In genomic region chr17:26602371-26602885, GRCm38 (mm10) we compare ENCODE assay signal across 8 mouse cellular contexts. TPM values are rescaled to one million over a fixed set of nuclear protein-coding genes. Genes with fewer than 3 reads are reported as not detected.
A peak's percentile ranks its signal among the peaks of the same experiment; 100 is the strongest.
DNase-seq lines count a peak whose midpoint lies in the region; ATAC-seq lines count a peak whose summit lies in the region.

No protein-coding gene starts in this region.

- no peak for ATAC-seq in hindbrain, embryonic 11.5 days (ENCODE audit: low FRiP score)
- no peak; the same call in 1 of the 2 replicates for ATAC-seq in kidney, embryonic 14.5 days (ENCODE audit: low FRiP score, low TSS enrichment)
- no peak for ATAC-seq in CD4-positive, CD25-positive, alpha-beta regulatory T cell, adult 4 months

- peak overlapping the region; percentile 67; the same call in 1 of the 2 replicates for H3K27ac ChIP-seq in hindbrain, embryonic 10.5 days
- H3K27ac ChIP-seq in hindbrain, embryonic 11.5 days (ENCODE audit: low read depth, low read length) = no peak overlapping the region
- peak overlapping the region; percentile 48 for H3K27ac ChIP-seq in kidney, embryonic 14.5 days (ENCODE audit: low read depth, low read length)

- no peak overlapping the region for H3K4me2 ChIP-seq in hindbrain, embryonic 11.5 days (replicated peaks; ENCODE audit: low read depth, low read length)
- no peak overlapping the region for H3K4me2 ChIP-seq in kidney, embryonic 14.5 days (replicated peaks; ENCODE audit: low read depth, low read length)

- H3K9ac ChIP-seq in hindbrain, embryonic 11.5 days (ENCODE audit: low read depth, low read length) = no peak overlapping the region
- H3K9ac ChIP-seq in kidney, embryonic 14.5 days (ENCODE audit: low read depth, low read length) = no peak overlapping the region

- no peak for DNase-seq in hindbrain, embryonic 10.5 days (ENCODE audit: low spot score)
- DNase-seq in hindbrain, embryonic 11.5 days (ENCODE audit: low spot score) = no peak
- peak; percentile 77 for DNase-seq in brain, adult 2 months (ENCODE audit: low read depth, low spot score)
- peak; percentile 68 to 79 for DNase-seq in heart, adult 9 months (ENCODE audit: low spot score in 2 of 2)
- peak; percentile 76 for DNase-seq in lung, postnatal 4 days
- DNase-seq in frontal cortex, postnatal 14 days (ENCODE audit: low spot score in 2 of 2) = no peak

- H3K36me3 ChIP-seq in hindbrain, embryonic 10.5 days = peaks cover 20% of the 10 kb centered on the region
- H3K36me3 ChIP-seq in hindbrain, embryonic 11.5 days (ENCODE audit: control insufficient read depth, insufficient read depth, low read length) = no peaks in the 10 kb centered on the region
- peaks cover 8% of the 10 kb centered on the region; the same call in 1 of the 2 replicates for H3K36me3 ChIP-seq in kidney, embryonic 14.5 days (ENCODE audit: control insufficient read depth, insufficient read depth, low read length)

- no peaks in the 10 kb centered on the region for H3K9me3 ChIP-seq in hindbrain, embryonic 10.5 days
- H3K9me3 ChIP-seq in hindbrain, embryonic 11.5 days (ENCODE audit: control insufficient read depth, low read length) = no peaks in the 10 kb centered on the region
- H3K9me3 ChIP-seq in kidney, embryonic 14.5 days (ENCODE audit: control insufficient read depth, low read length) = no peaks in the 10 kb centered on the region

- no peaks in the 10 kb centered on the region for H3K27me3 ChIP-seq in hindbrain, embryonic 10.5 days (ENCODE audit: insufficient read depth, poor library complexity, severe bottlenecking)
- no peaks in the 10 kb centered on the region for H3K27me3 ChIP-seq in hindbrain, embryonic 11.5 days (ENCODE audit: control insufficient read depth, insufficient read depth, low read length)
- no peaks in the 10 kb centered on the region for H3K27me3 ChIP-seq in kidney, embryonic 14.5 days (ENCODE audit: control insufficient read depth, insufficient read depth, low read length)

- no peak overlapping the region for H3K4me3 ChIP-seq in hindbrain, embryonic 10.5 days
- no peak overlapping the region for H3K4me3 ChIP-seq in hindbrain, embryonic 11.5 days (ENCODE audit: low read depth, low read length)
- H3K4me3 ChIP-seq in kidney, embryonic 14.5 days (ENCODE audit: low read length) = no peak overlapping the region

- peaks cover 30% of the 10 kb centered on the region for H3K4me1 ChIP-seq in hindbrain, embryonic 10.5 days (replicated peaks)
- H3K4me1 ChIP-seq in hindbrain, embryonic 11.5 days (replicated peaks; ENCODE audit: control insufficient read depth, insufficient read depth, low read length) = no peaks in the 10 kb centered on the region; the same call in 1 of the 2 replicates
- peaks cover 15% of the 10 kb centered on the region for H3K4me1 ChIP-seq in kidney, embryonic 14.5 days (ENCODE audit: control insufficient read depth, insufficient read depth, low read length)

- WGBS in hindbrain, embryonic 10.5 days = 84% methylated on average over 12 of the region's 12 CpGs
- 79% methylated on average over 12 of the region's 12 CpGs for WGBS in hindbrain, embryonic 11.5 days
- 49% methylated on average over 12 of the region's 12 CpGs for WGBS in kidney, embryonic 14.5 days

RNA-seq across cellular contexts. Expression of gene Dusp1, which starts 40.5 kb away (rescaled TPM):
- 26.8 and 36.8 TPM in 2 replicates for polyA plus RNA-seq in hindbrain, embryonic 10.5 days (2016; fragmentation: Nextera tagmentation; extraction: Ambion mirVana)
- polyA plus RNA-seq in hindbrain, embryonic 11.5 days (2014; fragmentation: Nextera tagmentation; extraction: Ambion mirVana) = 34.9 and 39.0 TPM in 2 replicates
- polyA plus RNA-seq in kidney, embryonic 14.5 days (2014; fragmentation: Nextera tagmentation; extraction: Ambion mirVana) = 19.3 and 19.8 TPM in 2 replicates
- polyA plus RNA-seq in CD4-positive, CD25-positive, alpha-beta regulatory T cell, adult 4 months (2017; shearing (Covaris generic)) = 10 to 100 TPM; 24.6 to 24.7 TPM

RNA-seq across cellular contexts. Expression of gene Ergic1, which starts 41.1 kb away (rescaled TPM):
- polyA plus RNA-seq in hindbrain, embryonic 10.5 days (2016; fragmentation: Nextera tagmentation; extraction: Ambion mirVana) = 97.7 and 103 TPM in 2 replicates
- polyA plus RNA-seq in hindbrain, embryonic 11.5 days (2014; fragmentation: Nextera tagmentation; extraction: Ambion mirVana) = 112 and 119 TPM in 2 replicates
- polyA plus RNA-seq in kidney, embryonic 14.5 days (2014; fragmentation: Nextera tagmentation; extraction: Ambion mirVana) = 141 and 150 TPM in 2 replicates
- 10 to 100 TPM; 37.2 to 77.2 TPM for polyA plus RNA-seq in CD4-positive, CD25-positive, alpha-beta regulatory T cell, adult 4 months (2017; shearing (Covaris generic))

Comparison
In these comparisons a context has a peak if more than half of its experiments do, and no peak if none do; other contexts are left out.
1. DNase-seq: peak in brain, adult 2 months (single experiment), heart, adult 9 months (2 of 2) and lung, postnatal 4 days (2 of 2); none in hindbrain, embryonic 10.5 days (single experiment), hindbrain, embryonic 11.5 days (single experiment) and frontal cortex, postnatal 14 days (0 of 2).